Mouse (Mus musculus): ENCODE measurements around the gene Snx33. TPM values are rescaled to one million over a fixed set of nuclear protein-coding genes. Genes with fewer than 3 reads are reported as not detected.

The Snx33 gene
- polyA plus RNA-seq, 1 experiment = 3.4 TPM

DNA sequence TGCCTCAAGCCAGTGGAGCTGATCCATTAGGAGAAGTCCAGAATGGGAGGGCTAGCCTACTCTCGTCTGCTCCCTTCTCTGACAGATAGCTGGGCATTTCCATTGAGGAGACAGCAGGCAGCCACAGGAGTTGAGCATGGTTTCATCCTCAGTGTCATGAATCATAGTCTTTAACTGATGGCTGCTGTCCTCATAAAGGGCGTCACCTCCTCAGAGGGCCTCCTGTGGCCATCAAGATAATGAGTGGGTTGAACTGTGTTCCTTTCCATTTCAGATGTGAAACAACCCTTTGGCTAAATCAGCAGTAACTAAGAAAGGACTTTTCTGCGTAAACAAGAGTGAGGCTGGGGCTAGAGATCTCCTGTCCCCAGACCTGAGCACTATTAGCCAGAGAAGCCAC lies 24.5 kb downstream of the Snx33 start:
- TF ChIP-seq CTCF (IDR thresholded peaks at IDR 0.05; ENCODE audit: control insufficient read depth, insufficient read depth, low read length) (no peak), POLR2A (IDR thresholded peaks at IDR 0.05; ENCODE audit: borderline replicate concordance, control insufficient read depth, low read depth, low read length) (no peak)
- Histone ChIP-seq H3K4me1 (ENCODE audit: control insufficient read depth, insufficient read depth, low read length) (no peaks in the 10 kb centered on the region; the same call in none of the 2 replicates), H3K4me3 (replicated peaks; ENCODE audit: control insufficient read depth, low read depth, low read length) (no peak overlapping the region), H3K27ac (ENCODE audit: control insufficient read depth, insufficient read depth, low read depth, low read length, poor library complexity) (no peak overlapping the region)
- 67% methylated on average over 3 of the region's 3 CpGs for WGBS

- TF ChIP-seq CTCF (IDR thresholded peaks at IDR 0.05; ENCODE audit: control insufficient read depth, insufficient read depth, low read length) (no peak), POLR2A (IDR thresholded peaks at IDR 0.05; ENCODE audit: borderline replicate concordance, control insufficient read depth, low read depth, low read length) (no peak)
- 21% methylated on average over 8 of the region's 8 CpGs for WGBS
- H3K27ac ChIP-seq (ENCODE audit: control insufficient read depth, insufficient read depth, low read depth, low read length, poor library complexity) = peak overlapping the region; percentile 36; the same call in 1 of the 2 replicates
Observed at GRCm38 (mm10) chr9:56901187-56901586, 27.0 kb downstream of the Snx33 start.

DNA sequence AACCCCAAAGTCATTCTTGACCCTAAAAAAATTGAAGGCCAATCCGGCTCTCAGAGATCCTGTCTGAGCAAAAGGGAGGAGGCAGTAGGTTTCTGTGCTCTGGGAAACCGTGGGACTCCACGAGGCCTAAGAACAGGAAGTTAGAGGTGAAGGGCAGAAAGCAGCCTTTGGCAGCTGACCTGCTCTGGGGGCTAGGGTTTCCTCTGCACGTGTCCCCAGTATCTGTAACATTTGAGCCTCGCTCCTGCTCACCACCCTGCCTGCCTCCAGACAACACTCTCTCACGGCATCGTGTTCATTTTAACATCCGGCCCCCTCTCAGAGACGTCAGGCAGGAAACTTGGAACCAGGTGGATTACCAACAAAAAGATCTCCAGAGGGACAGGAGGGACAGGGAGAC lies 27.6 kb downstream of the Snx33 start:
- Histone ChIP-seq H3K4me1 (ENCODE audit: control insufficient read depth, insufficient read depth, low read length) (no peaks in the 10 kb centered on the region; the same call in 1 of the 2 replicates), H3K4me3 (replicated peaks; ENCODE audit: control insufficient read depth, low read depth, low read length) (no peak overlapping the region), H3K27ac (ENCODE audit: control insufficient read depth, insufficient read depth, low read depth, low read length, poor library complexity) (no peak overlapping the region)
- TF ChIP-seq POLR2A (IDR thresholded peaks at IDR 0.05; ENCODE audit: borderline replicate concordance, control insufficient read depth, low read depth, low read length) (no peak), CTCF (IDR thresholded peaks at IDR 0.05; ENCODE audit: control insufficient read depth, insufficient read depth, low read length) (no peak)
- 6% methylated on average over 9 of the region's 9 CpGs for WGBS

More at GRCm38 (mm10) chr9:56901187-56901586, 27.0 kb downstream of the Snx33 start:
- no peak overlapping the region for H3K4me3 ChIP-seq (replicated peaks; ENCODE audit: control insufficient read depth, low read depth, low read length)
- no peaks in the 10 kb centered on the region; the same call in none of the 2 replicates for H3K4me1 ChIP-seq (ENCODE audit: control insufficient read depth, insufficient read depth, low read length)

- no peaks in the 10 kb centered on the region; the same call in 1 of the 2 replicates for H3K4me1 ChIP-seq (ENCODE audit: control insufficient read depth, insufficient read depth, low read length)
- no peak overlapping the region for H3K27ac ChIP-seq (ENCODE audit: control insufficient read depth, insufficient read depth, low read depth, low read length, poor library complexity)
- no peak overlapping the region for H3K4me3 ChIP-seq (replicated peaks; ENCODE audit: control insufficient read depth, low read depth, low read length)
- no peak for TF ChIP-seq CTCF (IDR thresholded peaks at IDR 0.05; ENCODE audit: control insufficient read depth, insufficient read depth, low read length)
- TF ChIP-seq POLR2A (IDR thresholded peaks at IDR 0.05; ENCODE audit: borderline replicate concordance, control insufficient read depth, low read depth, low read length) = no peak
Observed at GRCm38 (mm10) chr9:56900060-56900459, 28.1 kb downstream of the Snx33 start.

DNA sequence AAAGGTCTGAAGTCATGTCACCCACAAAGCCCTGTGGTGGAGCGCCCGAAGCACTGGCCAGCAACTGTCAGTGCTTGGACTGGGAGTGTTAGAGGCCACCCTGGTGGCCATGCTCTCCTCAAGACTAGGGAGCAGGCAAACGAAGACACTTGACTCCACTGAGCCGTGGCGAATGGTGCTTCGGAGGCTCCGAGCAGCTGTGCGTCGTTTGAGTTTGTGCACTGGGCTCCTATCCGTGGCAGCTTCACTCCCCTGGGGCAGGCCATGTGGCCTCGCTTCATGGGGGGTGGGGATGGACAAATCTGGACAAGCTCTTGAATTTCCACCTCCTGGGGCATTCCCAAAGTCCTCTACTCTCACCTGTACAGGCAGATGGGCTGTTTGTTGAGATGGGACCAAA lies 28.8 kb downstream of the Snx33 start:
- Histone ChIP-seq H3K27ac (ENCODE audit: control insufficient read depth, insufficient read depth, low read depth, low read length, poor library complexity) (no peak overlapping the region), H3K4me3 (replicated peaks; ENCODE audit: control insufficient read depth, low read depth, low read length) (no peak overlapping the region), H3K4me1 (ENCODE audit: control insufficient read depth, insufficient read depth, low read length) (no peaks in the 10 kb centered on the region; the same call in 1 of the 2 replicates)
- TF ChIP-seq POLR2A (IDR thresholded peaks at IDR 0.05; ENCODE audit: borderline replicate concordance, control insufficient read depth, low read depth, low read length) (no peak), CTCF (IDR thresholded peaks at IDR 0.05; ENCODE audit: control insufficient read depth, insufficient read depth, low read length) (no peak)
- WGBS = 86% methylated on average over 11 of the region's 11 CpGs

GRCm38 (mm10) chr9:56896779-56897178 lies 31.4 kb downstream of the Snx33 start:
- H3K27ac ChIP-seq (ENCODE audit: control insufficient read depth, insufficient read depth, low read depth, low read length, poor library complexity) = no peak overlapping the region
- TF ChIP-seq POLR2A (IDR thresholded peaks at IDR 0.05; ENCODE audit: borderline replicate concordance, control insufficient read depth, low read depth, low read length) = no peak
- no peak for TF ChIP-seq CTCF (IDR thresholded peaks at IDR 0.05; ENCODE audit: control insufficient read depth, insufficient read depth, low read length)
- H3K4me1 ChIP-seq (ENCODE audit: control insufficient read depth, insufficient read depth, low read length) = no peaks in the 10 kb centered on the region; the same call in 1 of the 2 replicates
- WGBS = 88% methylated on average over 12 of the region's 12 CpGs
- no peak overlapping the region for H3K4me3 ChIP-seq (replicated peaks; ENCODE audit: control insufficient read depth, low read depth, low read length)

GRCm38 (mm10) chr9:56894006-56894405 lies 34.2 kb downstream of the Snx33 start:
- TF ChIP-seq CTCF (IDR thresholded peaks at IDR 0.05; ENCODE audit: control insufficient read depth, insufficient read depth, low read length) (peak; percentile 31; the same call in 1 of the 2 replicates), POLR2A (IDR thresholded peaks at IDR 0.05; ENCODE audit: borderline replicate concordance, control insufficient read depth, low read depth, low read length) (no peak)
- Histone ChIP-seq H3K27ac (ENCODE audit: control insufficient read depth, insufficient read depth, low read depth, low read length, poor library complexity) (no peak overlapping the region), H3K4me1 (ENCODE audit: control insufficient read depth, insufficient read depth, low read length) (no peaks in the 10 kb centered on the region), H3K4me3 (replicated peaks; ENCODE audit: control insufficient read depth, low read depth, low read length) (no peak overlapping the region)
- 3% methylated on average over 3 of the region's 3 CpGs for WGBS

GRCm38 (mm10) chr9:56893313-56893712 lies 34.9 kb downstream of the Snx33 start:
- H3K4me1 ChIP-seq (ENCODE audit: control insufficient read depth, insufficient read depth, low read length) = no peaks in the 10 kb centered on the region
- 73% methylated on average over 8 of the region's 8 CpGs for WGBS
- H3K4me3 ChIP-seq (replicated peaks; ENCODE audit: control insufficient read depth, low read depth, low read length) = no peak overlapping the region
- no peak overlapping the region for H3K27ac ChIP-seq (ENCODE audit: control insufficient read depth, insufficient read depth, low read depth, low read length, poor library complexity)
- TF ChIP-seq POLR2A (IDR thresholded peaks at IDR 0.05; ENCODE audit: borderline replicate concordance, control insufficient read depth, low read depth, low read length) (no peak), CTCF (IDR thresholded peaks at IDR 0.05; ENCODE audit: control insufficient read depth, insufficient read depth, low read length) (no peak)

DNA sequence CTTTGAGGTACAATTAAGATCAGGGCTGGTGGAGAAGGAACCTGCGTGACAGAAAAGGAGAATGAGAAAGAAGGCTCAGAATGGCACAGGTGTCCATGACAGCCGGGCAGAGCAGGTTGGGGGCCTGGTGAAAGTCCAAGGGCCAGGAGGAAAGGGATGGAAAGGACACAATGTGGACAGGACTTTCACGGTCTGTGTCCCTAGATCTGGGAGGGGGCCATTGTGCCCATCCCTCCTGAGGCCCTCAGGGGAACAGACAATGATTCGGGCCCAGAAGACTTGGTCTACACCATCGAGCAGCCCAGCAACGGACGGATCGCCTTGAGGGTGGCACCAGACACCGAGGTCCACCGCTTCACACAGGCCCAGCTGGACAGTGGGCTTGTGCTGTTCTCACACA lies 36.1 kb downstream of the Snx33 start:
- no peak for TF ChIP-seq CTCF (IDR thresholded peaks at IDR 0.05; ENCODE audit: control insufficient read depth, insufficient read depth, low read length)
- no peak for TF ChIP-seq POLR2A (IDR thresholded peaks at IDR 0.05; ENCODE audit: borderline replicate concordance, control insufficient read depth, low read depth, low read length)
- H3K27ac ChIP-seq (ENCODE audit: control insufficient read depth, insufficient read depth, low read depth, low read length, poor library complexity) = no peak overlapping the region
- H3K4me1 ChIP-seq (ENCODE audit: control insufficient read depth, insufficient read depth, low read length) = no peaks in the 10 kb centered on the region
- WGBS = 92% methylated on average over 10 of the region's 10 CpGs
- H3K4me3 ChIP-seq (replicated peaks; ENCODE audit: control insufficient read depth, low read depth, low read length) = no peak overlapping the region

Data from bone marrow, adult 2 months (tissue).